Mouse (Mus musculus) ES-Bruce4 (cell line): ENCODE measurements around the gene Spcs1.

Source experiments
- CTCF ChIP-seq: IDR thresholded peaks from one replicate; pipeline ENCODE4 v1.8.1; 2011; ENCODE audit warnings: low read depth, low read length
- POLR2A ChIP-seq: IDR thresholded peaks from one replicate; pipeline ENCODE4 v1.8.1; 2011; ENCODE audit warnings: low read length; ENCODE audit not compliant: insufficient read depth

GRCm38 (mm10) chr14:31006779-31007178, 5.3 kb upstream of the Spcs1 start:
- TF ChIP-seq POLR2A (no peak), CTCF (no peak)
